Mouse (Mus musculus): ENCODE measurements around the gene Xylt2. TPM values are rescaled to one million over a fixed set of nuclear protein-coding genes. Genes with fewer than 3 reads are reported as not detected.

Gene Xylt2
- total and polyA plus RNA-seq, 2 experiments from 2014 or later = 10.9 to 34.0 TPM

DNA sequence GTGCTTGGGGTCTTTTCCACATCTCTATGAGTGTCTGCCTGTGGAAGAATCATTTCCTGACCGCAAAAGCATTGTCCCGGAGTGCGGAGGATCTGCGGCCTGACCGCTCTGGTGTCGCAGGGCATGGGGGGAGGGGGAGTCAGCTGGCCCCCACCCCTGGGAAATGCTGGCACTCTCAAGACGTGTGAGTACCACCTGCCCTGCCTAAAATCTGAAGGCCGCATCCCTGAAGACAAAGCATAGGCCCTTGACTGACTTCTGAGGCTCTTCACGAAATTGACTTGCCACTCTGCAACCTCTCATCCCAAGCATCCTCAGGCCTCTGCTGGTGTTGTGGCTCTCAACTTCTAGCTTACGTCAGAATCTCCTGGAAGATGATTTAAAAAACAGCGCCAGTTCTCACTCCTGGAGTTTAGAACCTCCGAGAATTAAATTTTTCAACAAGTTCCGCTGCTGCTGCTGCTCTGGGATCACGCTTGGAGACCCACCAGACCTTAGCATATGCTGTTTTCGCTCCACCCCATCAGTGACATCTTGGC is 361 bp upstream of the Xylt2 start:
- Histone ChIP-seq H3K4me1 (ENCODE audit: insufficient read depth) (peaks cover 10% of the 10 kb centered on the region), H3K27me3 (ENCODE audit: insufficient read depth, low read length) (no peaks in the 10 kb centered on the region), H3K9me3 (ENCODE audit: low read length) (no peaks in the 10 kb centered on the region), H3K36me3 (ENCODE audit: insufficient read depth) (no peaks in the 10 kb centered on the region), H3K4me3 (ENCODE audit: low read depth, low read length) (peak overlapping the region; percentile 87), H3K27ac (ENCODE audit: low read depth, low read length) (peak overlapping the region; percentile 62; the same call in 1 of the 2 replicates), H3K9ac (peak overlapping the region; percentile 97), H3K4me2 (ENCODE audit: low read depth) (peak overlapping the region; percentile 76)
- no peak for DNase-seq
- 23% methylated on average over 15 of the region's 15 CpGs for WGBS
- TF ChIP-seq CTCF (IDR thresholded peaks at IDR 0.05; ENCODE audit: low read depth) = no peak
- ATAC-seq = peak; percentile 44

DNA sequence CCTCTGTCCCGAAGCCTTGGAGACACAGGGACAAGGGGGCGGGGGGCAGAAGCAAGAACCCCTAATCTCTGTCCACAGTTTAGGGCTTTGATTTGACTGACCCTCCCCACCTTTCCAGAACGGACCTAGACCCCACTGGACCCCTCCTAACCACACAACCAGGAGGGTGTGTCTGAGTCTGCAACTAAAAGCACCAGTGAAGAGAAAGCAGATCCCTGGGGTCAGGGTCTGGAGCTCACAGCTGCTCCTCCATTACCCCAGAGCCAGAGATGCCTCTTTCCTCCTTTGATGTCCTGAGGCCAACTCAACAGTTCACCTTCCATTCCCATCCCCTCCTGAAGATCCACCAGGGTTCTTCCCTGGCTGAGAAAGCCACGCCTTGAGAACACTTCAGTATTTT is 1.0 kb downstream of the Xylt2 start:
- ATAC-seq = no peak
- H3K36me3 ChIP-seq (ENCODE audit: insufficient read depth) = no peaks in the 10 kb centered on the region
- TF ChIP-seq CTCF (IDR thresholded peaks at IDR 0.05; ENCODE audit: low read depth) = no peak
- H3K4me2 ChIP-seq (ENCODE audit: low read depth) = peak overlapping the region; percentile 76
- no peaks in the 10 kb centered on the region for H3K27me3 ChIP-seq (ENCODE audit: insufficient read depth, low read length)
- peak overlapping the region; percentile 97 for H3K9ac ChIP-seq
- WGBS = 45% methylated on average over 4 of the region's 4 CpGs
- no peak for DNase-seq
- peaks cover 10% of the 10 kb centered on the region for H3K4me1 ChIP-seq (ENCODE audit: insufficient read depth)
- no peak overlapping the region for H3K27ac ChIP-seq (ENCODE audit: low read depth, low read length)
- no peaks in the 10 kb centered on the region for H3K9me3 ChIP-seq (ENCODE audit: low read length)
- peak overlapping the region; percentile 87 for H3K4me3 ChIP-seq (ENCODE audit: low read depth, low read length)

DNA sequence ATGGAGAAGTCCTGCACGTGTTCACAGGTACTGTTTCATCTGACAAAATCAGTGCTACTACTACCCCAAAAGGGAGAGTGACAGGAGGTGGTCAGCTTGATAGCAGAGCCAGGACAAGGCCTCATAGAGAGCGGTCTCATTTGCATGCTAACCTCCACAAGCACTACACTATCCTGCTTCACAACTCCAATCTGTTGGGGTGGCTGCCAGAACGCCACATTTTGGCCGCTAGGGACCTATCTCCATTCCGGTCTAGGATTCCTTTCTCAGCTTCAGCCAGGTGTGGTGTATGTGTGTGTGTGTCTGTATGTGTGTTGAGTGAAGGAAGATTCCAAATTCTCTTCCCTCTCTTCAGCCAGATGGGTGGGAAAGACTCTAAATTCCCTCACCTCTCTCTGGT is 1.9 kb downstream of the Xylt2 start:
- H3K27ac ChIP-seq (ENCODE audit: low read depth, low read length) = no peak overlapping the region
- H3K9ac ChIP-seq = no peak overlapping the region
- DNase-seq (no peak), ATAC-seq (no peak)
- peaks cover 2% of the 10 kb centered on the region; the same call in 1 of the 2 replicates for H3K36me3 ChIP-seq (ENCODE audit: insufficient read depth)
- H3K4me1 ChIP-seq (ENCODE audit: insufficient read depth) = peaks cover 10% of the 10 kb centered on the region
- no peak overlapping the region for H3K4me3 ChIP-seq (ENCODE audit: low read depth, low read length)
- WGBS = 74% methylated on average over 5 of the region's 5 CpGs
- TF ChIP-seq CTCF (IDR thresholded peaks at IDR 0.05; ENCODE audit: low read depth) = no peak
- H3K4me2 ChIP-seq (ENCODE audit: low read depth) = no peak overlapping the region
- H3K9me3 ChIP-seq (ENCODE audit: low read length) = no peaks in the 10 kb centered on the region
- H3K27me3 ChIP-seq (ENCODE audit: insufficient read depth, low read length) = no peaks in the 10 kb centered on the region

DNA sequence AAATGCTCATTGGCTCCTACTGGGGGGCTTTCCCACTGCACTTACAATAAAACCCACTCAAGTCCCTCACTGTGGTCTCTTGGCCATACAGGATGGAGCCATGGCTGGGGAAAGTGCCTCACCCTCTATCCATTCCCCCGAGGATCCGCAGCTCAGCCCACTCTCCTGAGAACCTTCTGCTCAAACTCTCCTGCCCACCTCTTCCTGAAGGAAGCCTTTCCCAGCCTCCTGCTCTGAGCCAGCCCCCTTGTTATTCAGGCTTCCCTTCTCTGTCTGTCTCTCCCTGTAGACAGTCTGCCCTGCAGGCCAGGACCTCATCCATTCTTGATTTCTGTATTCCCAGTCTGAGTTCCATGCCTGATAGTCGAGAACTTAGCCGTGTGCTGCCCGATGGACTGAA is 2.3 kb downstream of the Xylt2 start:
- WGBS = 86% methylated on average over 5 of the region's 5 CpGs
- TF ChIP-seq CTCF (IDR thresholded peaks at IDR 0.05; ENCODE audit: low read depth) = no peak
- Histone ChIP-seq H3K4me2 (ENCODE audit: low read depth) (no peak overlapping the region), H3K4me1 (ENCODE audit: insufficient read depth) (peaks cover 10% of the 10 kb centered on the region), H3K36me3 (ENCODE audit: insufficient read depth) (peaks cover 5% of the 10 kb centered on the region), H3K9ac (no peak overlapping the region), H3K4me3 (ENCODE audit: low read depth, low read length) (no peak overlapping the region), H3K9me3 (ENCODE audit: low read length) (no peaks in the 10 kb centered on the region), H3K27ac (ENCODE audit: low read depth, low read length) (no peak overlapping the region), H3K27me3 (ENCODE audit: insufficient read depth, low read length) (no peaks in the 10 kb centered on the region)
- ATAC-seq = no peak
- no peak for DNase-seq

DNA sequence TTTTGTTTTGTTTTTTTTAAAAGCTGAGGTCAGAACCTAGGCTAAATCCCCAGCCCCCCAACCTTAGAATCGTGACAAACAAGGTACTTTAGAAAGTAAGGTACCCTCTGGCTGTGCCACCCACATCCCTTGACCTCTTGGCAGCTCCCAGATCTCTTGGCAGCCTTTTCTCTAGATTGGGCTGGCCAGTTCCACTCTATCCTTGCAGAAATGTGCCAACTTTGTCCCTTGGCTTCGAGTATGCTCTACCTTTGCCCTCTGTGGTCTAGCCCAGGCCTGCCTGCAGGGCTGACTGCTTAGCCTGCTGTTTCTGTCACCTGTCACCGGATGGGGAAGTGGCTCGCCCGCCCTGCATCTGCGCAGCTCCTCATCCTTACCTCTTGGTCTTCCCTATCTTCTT is 12.0 kb downstream of the Xylt2 start:
- no peaks in the 10 kb centered on the region for H3K4me1 ChIP-seq (ENCODE audit: insufficient read depth)
- H3K9ac ChIP-seq = no peak overlapping the region
- ATAC-seq = no peak
- no peak overlapping the region for H3K27ac ChIP-seq (ENCODE audit: low read depth, low read length)
- no peak overlapping the region for H3K4me2 ChIP-seq (ENCODE audit: low read depth)
- no peak for DNase-seq
- no peak for TF ChIP-seq CTCF (IDR thresholded peaks at IDR 0.05; ENCODE audit: low read depth)
- H3K36me3 ChIP-seq (ENCODE audit: insufficient read depth) = peaks cover 75% of the 10 kb centered on the region
- H3K27me3 ChIP-seq (ENCODE audit: insufficient read depth, low read length) = no peaks in the 10 kb centered on the region
- H3K4me3 ChIP-seq (ENCODE audit: low read depth, low read length) = no peak overlapping the region
- H3K9me3 ChIP-seq (ENCODE audit: low read length) = no peaks in the 10 kb centered on the region
- WGBS = 95% methylated on average over 6 of the region's 6 CpGs

DNA sequence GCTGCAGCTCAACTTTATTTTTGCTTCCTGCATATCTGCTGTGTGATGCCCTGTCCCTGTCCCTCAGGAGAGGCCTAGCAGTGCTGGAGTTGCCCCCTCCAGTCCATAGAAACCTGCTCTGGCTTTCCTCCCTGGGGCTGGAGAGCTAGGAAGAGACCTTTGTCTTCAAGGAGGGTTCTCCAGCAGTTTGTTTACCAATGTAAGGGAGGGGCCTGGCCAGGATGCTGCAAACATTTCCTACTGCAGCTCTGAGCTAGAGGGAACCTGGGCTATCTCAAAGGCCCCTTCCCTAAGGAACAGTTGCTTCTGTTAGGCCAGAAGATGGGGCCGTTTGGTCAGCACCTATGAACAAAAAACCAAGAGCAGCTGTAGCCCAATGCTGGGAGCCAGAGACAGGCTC is 16.0 kb downstream of the Xylt2 start:
- H3K36me3 ChIP-seq (ENCODE audit: insufficient read depth) = peaks cover 64% of the 10 kb centered on the region
- WGBS = 42% methylated on average over 1 of the region's 1 CpGs
- no peaks in the 10 kb centered on the region for H3K27me3 ChIP-seq (ENCODE audit: insufficient read depth, low read length)

DNA sequence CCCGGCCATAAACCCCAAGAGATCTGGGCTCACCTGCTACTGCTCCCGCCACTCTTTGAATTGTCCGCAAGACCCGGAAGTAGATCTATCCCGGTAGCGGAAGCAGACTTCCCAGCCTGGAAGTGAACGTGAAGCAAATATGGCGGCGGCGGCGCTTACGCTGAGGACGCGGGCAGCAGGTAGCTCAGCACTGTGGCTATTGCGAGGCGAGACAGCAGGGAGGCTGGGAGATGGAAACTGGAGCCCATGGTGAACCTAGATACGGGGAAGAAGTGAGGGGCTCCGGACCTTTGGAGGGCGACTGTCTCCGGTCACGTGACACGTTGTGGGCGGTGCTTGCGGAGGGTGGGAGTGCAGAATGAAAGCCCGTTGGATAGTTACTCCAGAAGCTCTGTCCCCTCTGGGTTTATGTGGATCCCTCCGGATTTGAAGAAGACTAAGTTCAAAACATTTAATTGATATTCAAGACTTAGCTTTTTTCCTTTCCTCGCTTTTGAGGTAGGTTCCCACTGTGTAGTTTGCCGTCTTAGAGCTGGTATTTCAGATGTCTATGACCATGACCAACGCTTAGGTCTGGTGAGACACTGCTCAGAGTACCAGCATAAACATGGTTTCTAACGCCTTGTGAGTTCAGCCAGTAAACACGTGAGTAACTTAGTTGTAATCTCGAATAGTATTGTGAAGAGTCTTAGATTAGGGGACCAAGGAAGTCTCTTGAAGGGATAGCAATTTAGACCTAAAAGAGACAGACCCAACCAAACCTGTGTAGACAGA is 23.5 kb downstream of the Xylt2 start, which contains the start of the genes Mrpl27 and Eme1:
TSS of gene Mrpl27 (plus strand) at position 105 of the 774 bp plus-strand sequence.
TSS of gene Eme1 (minus strand) at position 302 of the 774 bp plus-strand sequence.
- ATAC-seq (peak; percentile 96), DNase-seq (peak; percentile 91)
- Histone ChIP-seq H3K27me3 (ENCODE audit: insufficient read depth, low read length) (no peaks in the 10 kb centered on the region), H3K36me3 (ENCODE audit: insufficient read depth) (peaks cover 18% of the 10 kb centered on the region), H3K27ac (ENCODE audit: low read depth, low read length) (peak within 1 kb of the TSS; percentile 93), H3K4me3 (ENCODE audit: low read depth, low read length) (peak within 1 kb of the TSS; percentile 59), H3K9ac (peak within 1 kb of the TSS; percentile 79), H3K9me3 (ENCODE audit: low read length) (no peaks in the 10 kb centered on the region), H3K4me1 (ENCODE audit: insufficient read depth) (peaks cover 11% of the 10 kb centered on the region), H3K4me2 (ENCODE audit: low read depth) (peak within 1 kb of the TSS; percentile 67)
- TF ChIP-seq CTCF (IDR thresholded peaks at IDR 0.05; ENCODE audit: low read depth) = no peak
- WGBS = 2% methylated on average over 32 of the region's 32 CpGs

More for the DNA sequence above, 16.0 kb downstream of the Xylt2 start:
- H3K9ac ChIP-seq = no peak overlapping the region
- ATAC-seq = no peak
- no peak overlapping the region for H3K4me2 ChIP-seq (ENCODE audit: low read depth)
- DNase-seq = no peak
- H3K9me3 ChIP-seq (ENCODE audit: low read length) = no peaks in the 10 kb centered on the region
- no peaks in the 10 kb centered on the region for H3K4me1 ChIP-seq (ENCODE audit: insufficient read depth)
- H3K4me3 ChIP-seq (ENCODE audit: low read depth, low read length) = no peak overlapping the region
- no peak overlapping the region for H3K27ac ChIP-seq (ENCODE audit: low read depth, low read length)
- no peak for TF ChIP-seq CTCF (IDR thresholded peaks at IDR 0.05; ENCODE audit: low read depth)

Measured in forebrain, postnatal 0 days (tissue).